9 mouse cellular contexts compared by ENCODE assay signal in the genomic region with DNA sequence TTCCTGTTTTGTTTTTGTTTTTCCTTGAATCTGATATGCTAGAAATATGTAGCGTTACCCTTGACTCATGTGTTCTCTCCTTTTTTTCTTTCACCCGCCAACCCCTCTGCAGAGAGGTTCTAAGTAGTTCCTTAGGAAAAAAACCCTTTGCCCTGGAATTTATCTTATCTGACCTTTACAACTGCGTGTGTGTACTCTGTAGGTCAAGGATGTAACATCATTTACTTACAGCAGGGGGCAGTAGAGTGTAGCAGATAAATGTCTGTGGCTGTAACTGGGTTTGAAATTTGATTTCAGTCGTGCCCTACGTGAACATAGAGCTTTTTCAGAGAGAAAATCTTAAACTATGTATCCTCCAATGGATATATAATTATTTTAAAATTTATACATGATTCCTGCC. TPM values are rescaled to one million over a fixed set of nuclear protein-coding genes. Genes with fewer than 3 reads are reported as not detected.
DNase-seq lines count a peak whose midpoint lies in the region; TF ChIP-seq lines count a peak whose summit lies in the region.
"Had no signal": no experiment of that assay in that cellular context is flagged by ENCODE, and none has a peak within 500 bp of the region (broad histone marks: within the 10 kb centered on the region; RNA-seq: fewer than 3 reads in every experiment).

No protein-coding gene starts in this region.

- WGBS in lung, adult 2 months: 19% methylated on average over 5 of the region's 5 CpGs

- no peaks in the 10 kb centered on the region for H3K4me1 ChIP-seq in lung, adult 2 months (ENCODE audit: control insufficient read depth, insufficient read depth, low read length)
- H3K4me1 ChIP-seq: neural tube, embryonic 12.5 days had no signal

- no peak overlapping the region for H3K4me3 ChIP-seq in lung, adult 2 months (replicated peaks; ENCODE audit: extremely low read depth, low read depth, low read length)
- H3K4me3 ChIP-seq: neural tube, embryonic 12.5 days had no signal

- TF ChIP-seq POLR2A in lung, adult 2 months (IDR thresholded peaks at IDR 0.05; ENCODE audit: borderline replicate concordance, extremely low read depth, low read depth, low read length): no peak

- peak; percentile 34; the same call in 1 of the 2 replicates for TF ChIP-seq CTCF in lung, adult 2 months (IDR thresholded peaks at IDR 0.05; ENCODE audit: insufficient read depth, low read length)

- DNase-seq in cerebellum, adult 9-10 months: peak; percentile 42
- no peak for DNase-seq in cerebellum, adult 11 months
- no peak for DNase-seq in lung, adult 2 months
- no peak for DNase-seq in lung, adult 18-20 months
- peak; percentile 33 for DNase-seq in c-Kit-negative CD71-positive TER-119-positive erythroid progenitor cells, embryonic 14.5 days (ENCODE audit: low read depth, low spot score)
- DNase-seq in layer of hippocampus, adult 9-10 months (ENCODE audit: low spot score): peak; percentile 42
- peak; percentile 13 for DNase-seq in skeletal muscle tissue, adult 2 months (ENCODE audit: low read depth, low spot score)
- no peak for DNase-seq in spleen, postnatal 4 days (ENCODE audit: low spot score in 2 of 2)

RNA-seq across cellular contexts. Expression of gene Ern2, which starts 13.3 kb away (rescaled TPM):
- polyA plus RNA-seq in lung, adult 2 months (2012; rRNA removed): 0.72 and 1.3 TPM in 2 replicates

RNA-seq across cellular contexts. Expression of gene Chp2, which starts 20.0 kb away (rescaled TPM):
- polyA plus RNA-seq in lung, adult 2 months (2012; rRNA removed): 3.3 and 3.6 TPM in 2 replicates

RNA-seq across cellular contexts. Expression of gene Plk1, which starts 40.1 kb away (rescaled TPM):
- 2.3 and 3.1 TPM in 2 replicates for polyA plus RNA-seq in lung, adult 2 months (2012; rRNA removed)

Comparison
In these comparisons a context has a peak if more than half of its experiments do, and no peak if none do; other contexts are left out.
1. DNase-seq: peak in cerebellum, adult 9-10 months (single experiment), c-Kit-negative CD71-positive TER-119-positive erythroid progenitor cells, embryonic 14.5 days (single experiment), layer of hippocampus, adult 9-10 months (single experiment) and skeletal muscle tissue, adult 2 months (single experiment); none in cerebellum, adult 11 months (single experiment), lung, adult 2 months (single experiment), lung, adult 18-20 months (0 of 2) and spleen, postnatal 4 days (0 of 2).